Mouse (Mus musculus) embryonic fibroblast, embryonic 13.5 days (primary cell): ENCODE measurements around the gene C1rl. TPM values are rescaled to one million over a fixed set of nuclear protein-coding genes. Genes with fewer than 3 reads are reported as not detected.

Experiments used
- H3K27ac ChIP-seq: 2 replicates; pipeline ENCODE4 v1.5.1; 2012; ENCODE audit warnings: low read length, control low read depth, inconsistent platforms; ENCODE audit not compliant: insufficient read depth
- H3K4me1 ChIP-seq: 2 replicates; pipeline ENCODE4 v1.6.1; 2011; ENCODE audit warnings: low read length; ENCODE audit not compliant: control insufficient read depth, insufficient read depth
- H3K4me3 ChIP-seq: 2 replicates; pipeline ENCODE4 v1.5.1; 2011; ENCODE audit warnings: mild to moderate bottlenecking, control low read depth, low read length; ENCODE audit not compliant: insufficient read depth
- CTCF ChIP-seq: IDR thresholded peaks from 2 replicates; pipeline ENCODE4 v1.5.1; 2011; ENCODE audit warnings: mild to moderate bottlenecking, control low read depth, low read length, moderate library complexity, borderline replicate concordance; ENCODE audit not compliant: insufficient read depth
- POLR2A ChIP-seq: IDR thresholded peaks from 2 replicates; pipeline ENCODE4 v1.6.1; 2011; ENCODE audit warnings: low read depth, mild to moderate bottlenecking, control low read depth, low read length, moderate library complexity
- polyA plus RNA-seq: library from polyadenylated mRNA; stranded (reverse); fragments of >200 nt; gene quantifications from 2 replicates; pipeline ENCODE4 v1.2.4, GENCODE M21; 2011; ENCODE audit warnings: low read depth; ENCODE audit not compliant: missing spikeins, insufficient read length

Gene C1rl
- polyA plus RNA-seq, 1 experiment = 3.6 TPM

DNA sequence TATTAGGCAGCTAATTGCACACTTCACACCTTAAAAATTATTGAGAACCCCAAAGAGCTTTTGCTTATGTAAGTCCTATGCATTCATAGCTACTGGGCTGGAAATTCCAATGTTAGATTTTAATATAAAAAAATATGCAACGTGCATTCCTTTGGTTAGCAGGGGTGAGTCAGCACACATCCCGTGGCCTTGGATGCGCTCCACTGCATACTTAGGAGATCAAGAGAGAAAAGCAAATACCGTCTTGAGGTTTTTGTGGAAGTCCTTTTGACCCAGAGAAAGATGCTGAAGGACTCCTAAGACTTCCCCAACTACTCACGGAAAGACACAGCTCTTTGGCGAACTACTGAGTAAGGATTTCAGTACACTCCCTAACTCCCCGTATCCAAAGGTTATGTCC, 8.1 kb upstream of the C1rl start:
- TF ChIP-seq CTCF (no peak), POLR2A (no peak)
- H3K4me1 ChIP-seq = peaks cover 9% of the 10 kb centered on the region
- H3K4me3 ChIP-seq = no peak overlapping the region
- peak overlapping the region; percentile 95 for H3K27ac ChIP-seq

- no peak for TF ChIP-seq POLR2A
- no peak for TF ChIP-seq CTCF
- no peak overlapping the region for H3K4me3 ChIP-seq
- H3K4me1 ChIP-seq = peaks cover 9% of the 10 kb centered on the region
- H3K27ac ChIP-seq = peak overlapping the region; percentile 95
Observed at GRCm38 (mm10) chr6:124485414-124486144, 7.3 kb upstream of the C1rl start.

GRCm38 (mm10) chr6:124487509-124487908, 5.4 kb upstream of the C1rl start:
- TF ChIP-seq POLR2A (no peak), CTCF (no peak)
- H3K4me3 ChIP-seq = no peak overlapping the region
- peaks cover 9% of the 10 kb centered on the region for H3K4me1 ChIP-seq
- H3K27ac ChIP-seq = no peak overlapping the region

DNA sequence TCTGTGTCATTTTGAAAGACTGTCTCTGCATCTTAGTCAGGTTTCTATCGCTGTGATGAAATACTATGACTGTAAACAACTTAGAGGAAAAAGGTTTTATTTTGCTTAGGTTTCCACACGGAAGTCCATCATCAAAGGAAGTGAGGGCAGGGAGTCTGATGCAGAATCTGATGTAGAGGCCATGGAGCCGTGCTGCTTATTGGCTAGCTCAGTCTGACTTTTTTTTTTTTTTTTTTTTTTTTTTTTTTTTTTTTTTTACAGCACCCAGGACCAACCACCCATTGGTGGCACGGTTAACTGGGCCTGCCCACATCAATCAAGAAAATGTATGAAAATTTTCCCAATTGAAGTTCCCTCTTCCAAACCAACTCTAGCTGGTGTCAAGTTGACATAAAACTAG, 4.0 kb upstream of the C1rl start:
- no peak overlapping the region for H3K27ac ChIP-seq
- no peak for TF ChIP-seq CTCF
- no peak for TF ChIP-seq POLR2A
- no peak overlapping the region for H3K4me3 ChIP-seq
- H3K4me1 ChIP-seq = peaks cover 9% of the 10 kb centered on the region

DNA sequence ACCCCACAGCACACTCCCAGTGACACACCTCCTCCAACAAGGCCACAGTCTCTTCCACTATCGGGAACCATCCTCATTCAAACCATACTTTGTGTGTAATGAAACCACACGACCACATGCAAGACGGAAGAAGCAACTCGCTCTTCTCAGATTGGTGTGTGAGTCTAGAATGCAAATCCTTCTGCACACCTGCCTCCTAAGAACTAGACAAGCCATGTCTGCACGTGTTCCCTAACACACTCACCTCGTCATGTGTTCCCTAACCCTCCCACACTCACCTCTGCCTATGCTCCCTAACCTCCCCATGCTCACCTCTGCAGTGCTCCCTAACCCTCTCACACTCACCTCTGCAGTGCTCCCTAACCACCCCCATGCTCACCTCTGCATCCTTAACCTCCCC, 1.5 kb upstream of the C1rl start:
- Histone ChIP-seq H3K27ac (no peak overlapping the region), H3K4me3 (no peak overlapping the region), H3K4me1 (peaks cover 2% of the 10 kb centered on the region)
- TF ChIP-seq CTCF (no peak), POLR2A (no peak)

DNA sequence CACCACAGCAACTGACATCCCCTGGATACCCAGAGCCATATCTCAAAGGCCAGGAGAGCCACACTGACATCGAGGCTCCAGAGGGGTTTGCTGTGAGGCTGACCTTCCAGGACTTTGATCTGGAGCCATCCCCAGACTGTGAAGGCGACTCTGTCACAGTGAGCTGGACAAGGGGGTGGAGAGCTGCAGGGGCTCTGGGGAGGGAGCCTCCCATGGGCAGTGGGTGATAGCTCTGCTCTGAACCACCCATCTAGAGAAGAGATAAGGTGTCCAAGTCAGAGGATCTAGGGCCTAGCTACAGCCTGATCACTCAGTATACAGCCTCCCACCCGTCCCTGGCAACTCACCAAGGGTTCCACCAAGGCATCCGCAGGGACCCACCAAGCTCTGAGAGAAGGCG, 973 bp downstream of the C1rl start:
- H3K4me1 ChIP-seq = no peaks in the 10 kb centered on the region; the same call in 1 of the 2 replicates

DNA sequence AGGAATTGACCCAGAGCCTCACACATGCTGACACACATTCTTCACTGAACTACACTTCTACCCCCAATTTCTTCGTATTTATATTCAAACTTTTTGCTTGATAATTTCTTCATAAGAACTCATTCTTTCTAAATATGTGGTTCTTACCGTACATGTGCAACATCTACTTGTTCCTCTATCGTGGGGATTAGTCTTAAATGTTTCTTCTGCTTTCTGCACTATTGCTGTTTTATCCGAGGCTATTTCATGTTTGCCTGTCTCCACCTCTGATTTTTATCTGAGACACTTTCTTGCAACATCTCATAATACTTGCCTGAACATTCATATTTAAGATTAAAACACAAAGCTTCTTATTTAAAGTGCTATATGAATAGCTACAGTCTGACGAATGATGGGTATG, 3.1 kb downstream of the C1rl start:
- H3K27ac ChIP-seq = no peak overlapping the region
- no peak for TF ChIP-seq CTCF
- no peak for TF ChIP-seq POLR2A
- H3K4me3 ChIP-seq = no peak overlapping the region
- H3K4me1 ChIP-seq = peaks cover 3% of the 10 kb centered on the region; the same call in 1 of the 2 replicates

More for the DNA sequence above, 973 bp downstream of the C1rl start:
- Histone ChIP-seq H3K27ac (peak overlapping the region; percentile 34; the same call in 1 of the 2 replicates), H3K4me3 (no peak overlapping the region)
- TF ChIP-seq CTCF = no peak
- no peak for TF ChIP-seq POLR2A

DNA sequence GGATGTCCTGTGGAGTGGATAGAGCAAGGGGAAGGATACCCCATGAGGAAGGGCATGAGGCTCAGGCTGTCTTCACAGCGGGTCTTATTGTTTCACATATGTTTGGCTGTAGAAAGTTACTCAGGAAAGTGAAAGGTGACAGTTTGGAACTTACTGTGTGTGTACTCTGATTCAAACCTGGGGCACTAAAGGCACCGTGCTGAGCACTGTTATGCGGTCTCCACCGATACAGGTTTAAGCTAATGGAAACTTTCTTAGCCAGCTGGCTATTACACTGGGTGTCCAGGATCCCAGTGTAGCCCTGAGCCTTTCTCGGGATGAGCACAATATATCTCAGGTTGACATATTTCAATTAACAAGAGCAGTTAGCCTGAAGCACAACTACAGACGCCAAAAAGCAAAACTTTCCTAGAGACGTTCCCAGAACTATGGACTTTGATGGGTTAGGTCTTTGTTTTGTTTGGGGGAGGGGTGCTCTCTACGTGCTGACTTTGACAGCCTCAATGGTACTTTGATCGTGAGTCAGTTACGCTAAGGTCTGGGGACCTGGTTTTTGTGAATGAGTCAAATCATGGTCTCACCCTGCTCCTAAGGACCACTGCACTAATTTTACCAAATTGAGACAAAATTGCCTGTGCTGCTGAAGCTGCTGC, 7.1 kb downstream of the C1rl start:
- TF ChIP-seq CTCF (no peak), POLR2A (no peak)
- H3K4me1 ChIP-seq = peaks cover 3% of the 10 kb centered on the region; the same call in 1 of the 2 replicates
- H3K4me3 ChIP-seq = no peak overlapping the region
- no peak overlapping the region for H3K27ac ChIP-seq

DNA sequence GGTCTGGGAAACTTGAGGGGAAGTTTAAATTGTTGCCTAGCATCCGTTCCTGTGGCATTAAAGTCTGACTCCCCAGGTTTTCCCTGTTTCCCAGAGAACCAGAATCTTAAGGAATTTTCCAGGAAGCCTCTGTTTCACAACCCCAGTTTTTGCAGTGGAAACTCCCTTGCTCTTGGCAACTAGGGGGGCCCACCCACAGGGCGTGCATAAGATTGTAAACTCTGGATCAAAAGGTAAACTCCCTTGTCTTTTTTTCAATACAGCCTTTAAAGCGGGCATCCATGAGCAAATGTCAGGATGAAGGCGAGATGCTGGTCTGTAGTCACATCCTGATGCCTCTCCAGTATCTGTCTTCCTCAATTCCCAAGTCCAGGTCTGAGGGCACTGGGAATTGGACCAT, 8.6 kb downstream of the C1rl start:
- Histone ChIP-seq H3K27ac (no peak overlapping the region), H3K4me3 (no peak overlapping the region), H3K4me1 (peaks cover 3% of the 10 kb centered on the region; the same call in 1 of the 2 replicates)
- TF ChIP-seq CTCF = no peak
- no peak for TF ChIP-seq POLR2A

GRCm38 (mm10) chr6:124502021-124502420, 9.1 kb downstream of the C1rl start:
- no peak overlapping the region for H3K27ac ChIP-seq
- H3K4me1 ChIP-seq = peaks cover 3% of the 10 kb centered on the region; the same call in 1 of the 2 replicates
- H3K4me3 ChIP-seq = no peak overlapping the region
- TF ChIP-seq CTCF (no peak), POLR2A (no peak)
